Mouse (Mus musculus) heart, postnatal 0 days (tissue): Measurements from ENCODE around the gene Cd5. TPM values are rescaled to one million over a fixed set of nuclear protein-coding genes. Genes with fewer than 3 reads are reported as not detected.

ENCODE experiments used
- ATAC-seq: fragments of 200-750 bp; cut with Nextera tagmentation; 2 replicates; pipeline ENCODE4 v1.8.0; 2017; ENCODE audit warnings: low read depth, moderate number of reproducible peaks, moderate library complexity; ENCODE audit not compliant: insufficient read depth
- DNase-seq: peaks from one replicate; pipeline ENCODE4 v3.0.0-alpha.2; 2016; ENCODE audit warnings: low spot score
- H3K27ac ChIP-seq: fragments of 300-500 bp; sonication (generic); 2 replicates; pipeline ENCODE4 v1.5.1; 2014; ENCODE audit warnings: low read depth, mild to moderate bottlenecking
- H3K27me3 ChIP-seq: fragments of 300-500 bp; sonication (generic); 2 replicates; pipeline ENCODE4 v1.6.1; 2014; ENCODE audit warnings: low read length, mixed read lengths; ENCODE audit not compliant: control insufficient read depth, insufficient read depth
- H3K36me3 ChIP-seq: fragments of 300-500 bp; sonication (generic); replicated peaks from 2 replicates; pipeline ENCODE4 v1.6.1; 2014; ENCODE audit warnings: low read length, mixed read lengths; ENCODE audit not compliant: control insufficient read depth, insufficient read depth
- H3K4me1 ChIP-seq: fragments of 300-500 bp; sonication (generic); 2 replicates; pipeline ENCODE4 v1.6.1; 2014; ENCODE audit warnings: antibody characterized with exemption; ENCODE audit not compliant: control insufficient read depth, insufficient read depth
- H3K4me2 ChIP-seq: fragments of 300-500 bp; sonication (generic); 2 replicates; pipeline ENCODE4 v1.6.1; 2014; ENCODE audit warnings: low read depth, mild to moderate bottlenecking, low read length, moderate library complexity
- H3K4me3 ChIP-seq: fragments of 300-500 bp; sonication (generic); 2 replicates; pipeline ENCODE4 v1.5.1; 2014; ENCODE audit warnings: low read depth, low read length
- H3K9ac ChIP-seq: fragments of 300-500 bp; sonication (generic); replicated peaks from 2 replicates; pipeline ENCODE4 v1.6.1; 2014; ENCODE audit warnings: low read depth, low read length, mixed read lengths
- H3K9me3 ChIP-seq: fragments of 300-500 bp; sonication (generic); replicated peaks from 2 replicates; pipeline ENCODE4 v1.6.1; 2016; ENCODE audit warnings: low read length; ENCODE audit not compliant: control insufficient read depth
- CTCF ChIP-seq: IDR thresholded peaks from 2 replicates; pipeline ENCODE4 v1.5.1; 2016; ENCODE audit warnings: antibody characterized with exemption, control low read depth, low read depth
- EP300 ChIP-seq: IDR thresholded peaks from 2 replicates; pipeline ENCODE4 v1.6.1; 2016; ENCODE audit warnings: antibody characterized with exemption, low read depth
- WGBS: fragments of 180-500 bp; shearing (Covaris S2); extraction: QIAGEN DNeasy Blood & Tissue Kit; methylation state at CpG from one replicate; pipeline ENCODE4 v1.1.7; 2014; 5-methylcytosine and 5-hydroxymethylcytosine counted together
- polyA plus RNA-seq: library from polyadenylated mRNA; unstranded; fragments of >200 nt; fragmentation: Nextera tagmentation; extraction: Ambion mirVana; gene quantifications from 2 replicates; pipeline ENCODE4 v1.2.1, GENCODE M21; 2015
- total RNA-seq: library from RNA; depleted of rRNA; stranded (reverse); fragments of >200 nt; gene quantifications from 2 replicates; pipeline ENCODE4 v1.2.3, GENCODE M21; 2014; ENCODE audit warnings: low replicate concordance

Gene Cd5
- total and polyA plus RNA-seq, 2 experiments from 2014 or later = 0.12 TPM; not detected in 1

GRCm38 (mm10) chr19:10771995-10772394, 33.2 kb upstream of the Cd5 start:
- Histone ChIP-seq H3K9me3 (no peaks in the 10 kb centered on the region), H3K4me1 (peaks cover 18% of the 10 kb centered on the region), H3K27ac (no peak overlapping the region), H3K4me2 (no peak overlapping the region), H3K36me3 (no peaks in the 10 kb centered on the region), H3K27me3 (no peaks in the 10 kb centered on the region), H3K4me3 (no peak overlapping the region), H3K9ac (no peak overlapping the region)
- ATAC-seq = no peak
- DNase-seq = no peak
- 74% methylated on average over 7 of the region's 7 CpGs for WGBS
- no peak for TF ChIP-seq EP300
- no peak for TF ChIP-seq CTCF

DNA sequence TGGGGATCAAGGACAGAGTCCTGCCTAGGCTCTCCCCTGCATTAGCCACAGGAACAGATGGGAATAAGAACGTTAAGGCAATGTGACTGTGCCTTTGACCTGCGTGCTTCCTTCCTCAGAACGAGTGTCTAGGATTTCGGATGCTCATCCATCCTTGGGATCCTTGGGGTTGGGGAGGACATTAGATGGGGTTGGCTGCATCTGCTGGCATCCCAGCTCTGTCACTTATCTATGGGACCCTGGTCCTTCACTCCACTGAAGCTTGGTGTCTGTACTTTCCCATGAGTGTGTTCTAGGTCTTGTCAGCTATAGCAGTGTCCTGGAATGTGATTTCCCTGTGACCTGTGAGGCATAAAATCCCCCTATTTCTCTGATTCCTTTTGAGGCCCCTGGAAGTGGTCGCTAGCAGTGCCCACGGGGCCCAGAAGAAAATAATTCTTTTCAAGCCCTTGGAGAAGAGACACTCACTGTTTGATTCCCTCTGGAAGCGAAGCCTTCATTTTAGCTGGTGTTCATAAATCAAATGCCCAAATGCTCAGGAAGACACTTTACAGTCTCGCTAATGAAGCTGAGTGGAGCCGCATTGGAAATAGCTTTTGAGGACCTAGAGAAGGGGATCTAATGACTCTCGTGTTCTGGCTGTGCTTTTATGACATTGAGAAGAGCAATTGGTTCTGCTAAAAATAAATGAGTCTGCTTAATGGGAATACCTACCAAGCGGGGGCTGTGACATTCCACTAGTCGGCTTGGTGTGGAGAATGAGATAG, 30.8 kb upstream of the Cd5 start:
- TF ChIP-seq CTCF (no peak), EP300 (no peak)
- no peak overlapping the region for H3K9ac ChIP-seq
- 55% methylated on average over 12 of the region's 12 CpGs for WGBS
- H3K4me2 ChIP-seq = no peak overlapping the region
- DNase-seq (no peak), ATAC-seq (no peak)
- peaks cover 18% of the 10 kb centered on the region for H3K4me1 ChIP-seq
- H3K27ac ChIP-seq = peak overlapping the region; percentile 32; the same call in 1 of the 2 replicates
- no peaks in the 10 kb centered on the region for H3K27me3 ChIP-seq
- H3K9me3 ChIP-seq = no peaks in the 10 kb centered on the region
- no peak overlapping the region for H3K4me3 ChIP-seq
- H3K36me3 ChIP-seq = no peaks in the 10 kb centered on the region

DNA sequence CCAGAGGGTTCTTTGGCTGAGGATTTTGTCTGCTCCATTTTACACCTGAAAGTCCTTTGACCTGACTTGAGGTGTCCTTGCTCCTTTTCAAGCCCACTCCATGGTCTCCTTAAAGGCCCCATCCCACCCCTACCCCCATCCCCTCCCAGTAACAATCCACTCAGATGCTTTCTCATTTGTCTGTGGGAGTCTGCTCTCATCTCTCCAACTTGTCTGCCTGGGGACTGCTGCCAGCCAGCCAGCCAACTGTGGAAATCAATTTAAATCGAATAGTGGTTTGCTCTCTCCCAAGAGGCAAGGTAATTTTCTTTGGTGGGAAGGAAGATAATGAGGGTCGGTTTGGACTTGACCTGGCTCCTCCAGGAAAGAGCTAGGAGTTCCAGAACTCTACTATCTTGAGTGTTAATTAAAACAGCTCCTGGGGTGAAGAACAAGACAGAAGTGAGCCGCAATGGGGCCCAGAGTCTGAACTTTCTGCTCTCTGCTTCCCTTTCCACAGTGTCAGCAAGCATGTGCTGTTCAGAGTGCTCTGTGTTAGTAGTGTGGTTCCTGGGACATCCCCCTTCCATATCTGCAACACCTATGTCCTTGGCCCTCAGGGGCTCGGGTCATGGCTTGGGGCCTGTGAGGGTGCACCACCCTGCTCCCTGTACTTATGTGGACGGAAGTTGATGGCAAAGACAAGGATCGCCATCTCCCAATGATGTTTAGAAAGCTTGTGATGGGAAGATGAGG, 30.1 kb upstream of the Cd5 start:
- Histone ChIP-seq H3K27me3 (no peaks in the 10 kb centered on the region), H3K9ac (no peak overlapping the region), H3K4me2 (no peak overlapping the region), H3K9me3 (no peaks in the 10 kb centered on the region), H3K27ac (peak overlapping the region; percentile 32), H3K4me1 (peaks cover 18% of the 10 kb centered on the region), H3K36me3 (no peaks in the 10 kb centered on the region), H3K4me3 (no peak overlapping the region)
- ATAC-seq = no peak
- no peak for DNase-seq
- 64% methylated on average over 6 of the region's 6 CpGs for WGBS
- no peak for TF ChIP-seq CTCF
- TF ChIP-seq EP300 = no peak

- H3K27ac ChIP-seq = no peak overlapping the region
- no peaks in the 10 kb centered on the region for H3K27me3 ChIP-seq
- TF ChIP-seq CTCF (no peak), EP300 (no peak)
- no peak overlapping the region for H3K4me3 ChIP-seq
- peaks cover 18% of the 10 kb centered on the region for H3K4me1 ChIP-seq
- ATAC-seq (no peak), DNase-seq (no peak)
- H3K9me3 ChIP-seq = no peaks in the 10 kb centered on the region
- no peak overlapping the region for H3K9ac ChIP-seq
- no peak overlapping the region for H3K4me2 ChIP-seq
- WGBS = 89% methylated on average over 10 of the region's 10 CpGs
- no peaks in the 10 kb centered on the region for H3K36me3 ChIP-seq
These were observed 28.8 kb upstream of the Cd5 start for GRCm38 (mm10) chr19:10767631-10768030.

DNA sequence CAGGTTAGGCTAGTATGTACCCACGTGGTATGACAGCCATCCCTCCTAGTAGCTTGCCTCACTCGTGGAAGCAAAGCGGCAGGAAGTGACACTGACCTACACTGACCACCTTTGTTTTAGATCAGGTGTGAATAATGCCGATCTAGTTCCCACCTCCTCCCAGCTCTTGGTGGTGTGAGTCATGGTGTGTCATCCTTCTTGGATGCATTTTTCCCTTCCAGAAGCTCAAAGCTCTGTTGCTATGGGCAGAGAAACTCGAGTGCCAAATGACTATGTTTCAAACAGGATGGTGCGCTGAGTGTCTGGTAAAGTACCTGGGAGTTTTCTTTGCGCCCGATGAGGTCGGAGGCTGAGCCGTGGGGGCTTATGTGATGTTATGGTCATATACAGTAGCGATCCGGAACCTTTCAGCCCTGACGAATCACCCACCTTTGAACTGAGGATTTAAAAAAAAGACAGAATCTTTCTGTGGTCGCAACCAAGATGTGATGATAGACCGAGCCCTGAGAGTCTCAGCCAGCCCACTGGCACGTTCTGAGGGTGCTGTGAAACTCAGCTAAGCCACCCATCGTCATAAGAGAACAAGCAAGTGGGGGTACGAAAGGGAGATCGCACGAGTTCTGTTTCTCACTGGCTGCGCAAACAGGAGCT, 24.7 kb upstream of the Cd5 start:
- H3K36me3 ChIP-seq = no peaks in the 10 kb centered on the region
- H3K9ac ChIP-seq = no peak overlapping the region
- no peaks in the 10 kb centered on the region for H3K9me3 ChIP-seq
- no peaks in the 10 kb centered on the region for H3K27me3 ChIP-seq
- no peak overlapping the region for H3K27ac ChIP-seq
- H3K4me3 ChIP-seq = no peak overlapping the region
- WGBS = 78% methylated on average over 21 of the region's 21 CpGs
- ATAC-seq (no peak), DNase-seq (no peak)
- no peak overlapping the region for H3K4me2 ChIP-seq
- peaks cover 24% of the 10 kb centered on the region for H3K4me1 ChIP-seq
- TF ChIP-seq CTCF = no peak
- no peak for TF ChIP-seq EP300
